Mouse (Mus musculus): ENCODE data around the gene Atg4d. TPM values are rescaled to one million over a fixed set of nuclear protein-coding genes. Genes with fewer than 3 reads are reported as not detected.
A peak's percentile ranks its signal among the peaks of the same experiment; 100 is the strongest.

The Atg4d gene
- total and polyA plus RNA-seq, 3 experiments = 83.9 to 99.7 TPM; not detected in 1

DNA sequence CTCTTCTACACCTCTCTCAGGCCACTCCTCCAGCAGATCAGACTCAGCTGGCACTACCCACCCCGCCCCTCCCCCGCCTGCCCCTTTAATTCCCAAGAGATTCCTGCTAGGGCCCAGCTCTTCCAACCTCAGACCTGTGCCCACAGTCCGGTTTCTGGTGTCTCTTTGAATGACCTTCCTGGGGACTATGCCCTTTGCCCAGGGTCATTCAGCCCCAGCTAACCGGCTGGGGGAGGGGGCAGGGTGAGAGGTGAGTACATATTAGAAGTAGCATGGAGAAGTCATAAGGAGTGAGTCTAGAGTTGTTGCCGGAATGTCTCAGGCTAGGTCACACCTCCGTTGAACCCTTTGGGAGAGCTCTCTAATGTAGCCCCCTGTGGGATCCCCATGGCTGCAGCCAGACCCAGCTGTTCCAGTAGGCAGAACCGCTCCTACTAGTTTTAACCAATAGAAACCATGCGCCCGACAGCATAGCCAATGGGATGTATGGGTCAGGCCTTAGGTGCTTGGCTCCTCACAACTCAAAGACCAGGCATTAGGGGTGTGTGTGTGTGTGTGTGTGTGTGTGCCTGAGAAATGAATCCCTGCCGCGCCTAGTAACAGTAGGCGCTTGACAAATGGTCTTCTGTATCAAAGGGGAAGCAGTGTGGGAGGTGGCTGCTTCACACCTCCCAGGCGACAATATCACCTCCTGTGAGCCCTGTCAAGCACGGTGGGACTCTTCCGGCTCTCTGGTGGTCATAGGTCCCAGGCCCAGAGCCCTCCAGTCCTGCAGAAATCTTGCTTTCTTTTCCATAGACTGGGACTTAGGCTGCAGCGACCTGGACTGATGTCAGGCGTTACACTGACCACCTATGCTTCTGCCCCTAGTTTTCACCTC lies 15.2 kb upstream of the Atg4d start:
- peak; percentile 83 for DNase-seq (ENCODE audit: low read depth, low spot score)
- peaks cover 0 to 7% of the 10 kb centered on the region in 2 experiments; a peak in 2 of 4 replicates for H3K36me3 ChIP-seq (ENCODE audit: control insufficient read depth in 1 of 2, insufficient read depth in 2 of 2, low read length in 2 of 2)
- H3K79me2 ChIP-seq (ENCODE audit: control insufficient read depth, insufficient read depth, low read length, poor library complexity) = no peaks in the 10 kb centered on the region
- peaks cover 12 to 17% of the 10 kb centered on the region in 2 experiments for H3K4me1 ChIP-seq (ENCODE audit: control insufficient read depth in 1 of 2, insufficient read depth in 2 of 2, low read length in 2 of 2)
- no peaks in the 10 kb centered on the region; a peak in 1 of 4 replicates for H3K27me3 ChIP-seq (ENCODE audit: control insufficient read depth in 1 of 2, insufficient read depth in 2 of 2, low read length in 2 of 2)
- H3K9ac ChIP-seq (ENCODE audit: control insufficient read depth, low read depth, low read length, poor library complexity, severe bottlenecking) = 0 out of 2 replicates have a peak overlapping the region, but pooled peaks have one; percentile 1
- no peak overlapping the region for H3K27ac ChIP-seq (ENCODE audit: control insufficient read depth, low read depth, low read length)
- H3K9me3 ChIP-seq (replicated peaks; ENCODE audit: insufficient read depth, low read length) = no peaks in the 10 kb centered on the region
- 0 out of 4 replicates have a peak overlapping the region, but pooled peaks of 1 of the 2 experiments have one; percentile 6 for H3K4me3 ChIP-seq (ENCODE audit: control insufficient read depth in 1 of 2, insufficient read depth in 1 of 2, low read depth in 2 of 2, low read length in 2 of 2)
- TF ChIP-seq POLR2A (IDR thresholded peaks at IDR 0.05; ENCODE audit: control insufficient read depth in 1 of 2, insufficient read depth in 1 of 2, low read depth in 1 of 2, low read length in 2 of 2, poor library complexity in 1 of 2) (0 out of 4 replicates have a peak, but pooled peaks of 1 of the 2 experiments have one; percentile 30), MAFK (IDR thresholded peaks at IDR 0.05; ENCODE audit: borderline replicate concordance, low read depth, low read length) (no peak), KAT2A (conservative IDR thresholded peaks at IDR 0.05; ENCODE audit: low read depth, low read length) (no peak), MXI1 (IDR thresholded peaks at IDR 0.05; ENCODE audit: low read depth, low read length) (peak; percentile 92), CTCF (IDR thresholded peaks at IDR 0.05 in 2 of 3, conservative IDR thresholded peaks at IDR 0.05 in 1 of 3; ENCODE audit: control insufficient read depth in 1 of 3, insufficient read depth in 1 of 3, low read depth in 2 of 3, low read length in 3 of 3, poor library complexity in 1 of 3, severe bottlenecking in 1 of 3) (no peak), E2F4 (IDR thresholded peaks at IDR 0.05; ENCODE audit: borderline replicate concordance, low read depth, low read length) (no peak), MYC (IDR thresholded peaks at IDR 0.05; ENCODE audit: low read depth, low read length) (0 out of 2 replicates have a peak, but pooled peaks have one; percentile 13), SMC3 (IDR thresholded peaks at IDR 0.05; ENCODE audit: low read depth, low read length) (no peak; the same call in 1 of the 2 replicates), JUND (IDR thresholded peaks at IDR 0.05; ENCODE audit: low read depth, low read length) (no peak), NELFE (IDR thresholded peaks at IDR 0.05; ENCODE audit: low read depth, low read length) (peak; percentile 4; the same call in 1 of the 2 replicates), SIN3A (IDR thresholded peaks at IDR 0.05; ENCODE audit: low read length) (peak; percentile 47; the same call in 1 of the 2 replicates), RCOR1 (IDR thresholded peaks at IDR 0.05; ENCODE audit: low read depth, low read length) (no peak), NRF1 (IDR thresholded peaks at IDR 0.05; ENCODE audit: insufficient read depth, low read depth, low read length, poor library complexity, severe bottlenecking) (no peak), BHLHE40 (IDR thresholded peaks at IDR 0.05; ENCODE audit: borderline replicate concordance, low read depth, low read length) (no peak), GATA1 (IDR thresholded peaks at IDR 0.05; ENCODE audit: low read depth, low read length) (no peak), ZKSCAN1 (IDR thresholded peaks at IDR 0.05; ENCODE audit: low read depth, low read length) (no peak), MYB (IDR thresholded peaks at IDR 0.05; ENCODE audit: low read depth, low read length) (no peak; the same call in 1 of the 2 replicates), ZC3H11A (IDR thresholded peaks at IDR 0.05; ENCODE audit: low read depth, low read length) (no peak), ETS1 (IDR thresholded peaks at IDR 0.05; ENCODE audit: low read depth, low read length) (no peak), HCFC1 (IDR thresholded peaks at IDR 0.05; ENCODE audit: low read depth, low read length) (no peak), MEF2A (IDR thresholded peaks at IDR 0.05; ENCODE audit: extremely low read depth, insufficient replicate concordance, low read depth, low read length, poor library complexity, severe bottlenecking) (peak; percentile 41; the same call in 1 of the 2 replicates), EP300 (IDR thresholded peaks at IDR 0.05; ENCODE audit: low read depth in 1 of 2, low read length in 2 of 2) (peak; percentile 35 to 56; a peak in 2 of 4 replicates), CHD1 (IDR thresholded peaks at IDR 0.05; ENCODE audit: low read depth, low read length) (no peak), POLR2AphosphoS5 (IDR thresholded peaks at IDR 0.05; ENCODE audit: borderline replicate concordance, low read depth, low read length) (no peak), POLR2AphosphoS2 (IDR thresholded peaks at IDR 0.05; ENCODE audit: low read length) (no peak), RAD21 (IDR thresholded peaks at IDR 0.05; ENCODE audit: low read depth, low read length) (no peak), USF2 (IDR thresholded peaks at IDR 0.05; ENCODE audit: borderline replicate concordance in 1 of 2, insufficient read depth in 1 of 2, low read depth in 1 of 2, low read length in 2 of 2) (no peak), ELF1 (IDR thresholded peaks at IDR 0.05; ENCODE audit: low read depth, low read length) (peak; percentile 9; the same call in 1 of the 2 replicates), ZNF384 (IDR thresholded peaks at IDR 0.05; ENCODE audit: low read depth, low read length) (no peak), CHD2 (IDR thresholded peaks at IDR 0.05; ENCODE audit: low read length) (no peak), GABPA (IDR thresholded peaks at IDR 0.05; ENCODE audit: low read depth, low read length) (no peak), MAZ (IDR thresholded peaks at IDR 0.05; ENCODE audit: low read depth, low read length) (no peak), TBP (IDR thresholded peaks at IDR 0.05; ENCODE audit: low read depth, low read length) (no peak), TAL1 (IDR thresholded peaks at IDR 0.05; ENCODE audit: low read length) (no peak)
